Mouse (Mus musculus): Measurements from ENCODE around the gene Tfr2.

The Tfr2 gene

GRCm38 (mm10) chr5:137623937-137624530 is 54.4 kb downstream of the Tfr2 start:
- peak in 1 of 2 experiments; percentile 62 for DNase-seq (ENCODE audit: low spot score in 2 of 2)

GRCm38 (mm10) chr5:137627991-137628390 is 58.4 kb downstream of the Tfr2 start:
- DNase-seq (ENCODE audit: low spot score in 2 of 2): no peak

GRCm38 (mm10) chr5:137628498-137629305 is 59.1 kb downstream of the Tfr2 start, which contains the start of the genes Fbxo24, Lrch4 and Gm20605:
Fbxo24 (minus strand) TSS chr5:137629002.
Lrch4 (plus strand) TSS chr5:137629121.
Gm20605 (plus strand) TSS chr5:137629175.
- peak; percentile 97 to 99 for DNase-seq (ENCODE audit: low spot score in 2 of 2)

- DNase-seq (ENCODE audit: low spot score in 2 of 2): peak in 1 of 2 experiments; percentile 79
Measured at GRCm38 (mm10) chr5:137629306-137629721, 59.7 kb downstream of the Tfr2 start.

GRCm38 (mm10) chr5:137629906-137630545 is 60.4 kb downstream of the Tfr2 start:
- DNase-seq (ENCODE audit: low spot score in 2 of 2): peak in 1 of 2 experiments; percentile 46

GRCm38 (mm10) chr5:137630602-137631001 is 61.0 kb downstream of the Tfr2 start:
- no peak for DNase-seq (ENCODE audit: low spot score in 2 of 2)

GRCm38 (mm10) chr5:137631171-137631570 is 61.5 kb downstream of the Tfr2 start:
- DNase-seq (ENCODE audit: low spot score in 2 of 2): peak; percentile 76 to 85

- DNase-seq (ENCODE audit: low spot score in 2 of 2): no peak
Measured at GRCm38 (mm10) chr5:137631591-137631990, 62.0 kb downstream of the Tfr2 start.

GRCm38 (mm10) chr5:137633397-137634084 is 63.9 kb downstream of the Tfr2 start:
- DNase-seq (ENCODE audit: low spot score in 2 of 2): no peak

Measured in spleen, postnatal 4 days (tissue).